Mouse (Mus musculus): ENCODE measurements around the gene Trp53rka. TPM values are rescaled to one million over a fixed set of nuclear protein-coding genes. Genes with fewer than 3 reads are reported as not detected.
"Not testable (repeated sequence)": the region's sequence is repeated elsewhere in the genome, so short reads cannot be mapped to it uniquely, and the experiment has no call there.

Gene Trp53rka
- 10 to 100 TPM in 1 of 2 experiments, 1 to 10 TPM in 1; 9.6 to 10.8 TPM for total RNA-seq (2021)

- peak; percentile 76 for DNase-seq (ENCODE audit: low spot score)
- intact Hi-C loops (cut with DNase I): no loop called here
Measured at GRCm38 (mm10) chr2:165492648-165493553, at the start of gene Trp53rka. Gene Trp53rka, minus strand, starts transcription at chr2:165493324.

GRCm38 (mm10) chr2:165540975-165541374, 47.9 kb upstream of the Trp53rka start:
- intact Hi-C loops (cut with DNase I): no loop called here

GRCm38 (mm10) chr2:165533789-165534188, 40.7 kb upstream of the Trp53rka start:
- no peak for DNase-seq (ENCODE audit: low spot score)
- intact Hi-C loops (cut with DNase I): no loop called here

More at GRCm38 (mm10) chr2:165540975-165541374, 47.9 kb upstream of the Trp53rka start:
- DNase-seq (ENCODE audit: low spot score): no peak

DNA sequence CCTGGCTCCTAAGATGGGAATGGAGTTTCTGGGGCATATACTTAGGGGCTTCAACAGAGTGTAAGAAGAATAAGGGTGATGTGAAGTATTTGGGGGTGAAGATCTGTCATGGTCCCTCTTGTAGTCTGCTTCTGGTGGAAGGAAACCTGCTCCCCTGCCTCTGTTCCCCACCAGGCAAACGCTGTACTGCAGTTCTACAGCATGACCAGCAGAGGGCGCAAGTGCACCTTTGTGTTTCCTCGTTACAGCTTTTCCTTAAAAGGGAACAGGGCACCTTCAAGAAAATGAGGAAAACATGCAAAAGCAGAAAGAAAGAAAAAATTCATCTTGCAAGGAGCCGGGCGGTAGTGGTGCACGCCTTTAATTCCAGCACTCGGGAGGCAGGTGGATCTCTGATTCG, 36.0 kb upstream of the Trp53rka start:
- no peak for DNase-seq (ENCODE audit: low spot score)
- intact Hi-C loops (cut with DNase I): loop anchor here (1.0 kb wide), 1 partner anchor 222 kb away; no protein-coding TSS in a partner anchor

DNA sequence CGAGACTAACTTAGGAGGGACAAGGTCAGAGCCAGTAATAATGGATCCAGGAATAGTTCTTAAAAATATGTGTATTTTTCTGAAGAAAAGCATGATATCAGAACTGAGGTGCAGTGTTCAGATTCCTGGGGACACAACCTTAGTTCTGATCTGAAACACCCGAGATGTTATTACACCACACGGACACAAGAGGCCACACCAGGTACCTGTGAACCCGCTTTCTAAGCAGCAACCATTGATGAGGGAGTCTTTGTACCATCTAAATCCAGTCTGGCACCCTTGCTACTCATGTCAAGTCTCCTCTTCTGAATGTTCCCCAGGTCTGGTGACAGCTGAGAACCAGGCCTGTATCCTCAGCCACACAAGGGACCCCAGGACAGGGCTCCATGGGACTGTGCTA, 32.5 kb upstream of the Trp53rka start:
- intact Hi-C loops (cut with DNase I): no loop called here

DNA sequence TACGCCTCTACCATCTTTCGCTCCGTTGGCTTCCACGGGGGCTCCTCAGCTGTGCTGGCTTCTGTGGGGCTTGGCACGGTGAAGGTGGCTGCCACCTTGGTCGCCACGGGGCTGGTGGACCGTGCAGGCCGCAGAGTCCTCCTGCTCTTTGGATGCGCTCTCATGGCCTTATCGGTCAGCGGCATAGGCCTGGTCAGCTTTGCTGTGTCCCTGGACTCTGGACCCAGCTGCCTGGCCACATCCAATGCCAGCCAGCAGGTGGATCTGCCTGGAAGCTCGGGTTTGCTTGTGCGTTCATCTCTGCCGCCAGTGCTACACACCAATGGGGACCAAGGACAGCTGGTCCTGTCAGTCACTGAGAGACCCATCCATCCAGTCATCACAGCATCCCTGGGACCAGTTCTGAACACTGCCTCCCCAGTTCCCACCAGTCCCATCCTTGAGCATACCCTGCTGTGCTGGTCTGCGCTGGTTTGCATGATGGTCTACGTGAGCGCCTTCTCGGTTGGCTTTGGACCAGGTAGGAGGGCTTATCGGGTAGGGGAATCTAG, 22.1 kb upstream of the Trp53rka start:
- intact Hi-C loops (cut with DNase I): no loop called here

More for the DNA sequence above, 32.5 kb upstream of the Trp53rka start:
- no peak for DNase-seq (ENCODE audit: low spot score)

DNA sequence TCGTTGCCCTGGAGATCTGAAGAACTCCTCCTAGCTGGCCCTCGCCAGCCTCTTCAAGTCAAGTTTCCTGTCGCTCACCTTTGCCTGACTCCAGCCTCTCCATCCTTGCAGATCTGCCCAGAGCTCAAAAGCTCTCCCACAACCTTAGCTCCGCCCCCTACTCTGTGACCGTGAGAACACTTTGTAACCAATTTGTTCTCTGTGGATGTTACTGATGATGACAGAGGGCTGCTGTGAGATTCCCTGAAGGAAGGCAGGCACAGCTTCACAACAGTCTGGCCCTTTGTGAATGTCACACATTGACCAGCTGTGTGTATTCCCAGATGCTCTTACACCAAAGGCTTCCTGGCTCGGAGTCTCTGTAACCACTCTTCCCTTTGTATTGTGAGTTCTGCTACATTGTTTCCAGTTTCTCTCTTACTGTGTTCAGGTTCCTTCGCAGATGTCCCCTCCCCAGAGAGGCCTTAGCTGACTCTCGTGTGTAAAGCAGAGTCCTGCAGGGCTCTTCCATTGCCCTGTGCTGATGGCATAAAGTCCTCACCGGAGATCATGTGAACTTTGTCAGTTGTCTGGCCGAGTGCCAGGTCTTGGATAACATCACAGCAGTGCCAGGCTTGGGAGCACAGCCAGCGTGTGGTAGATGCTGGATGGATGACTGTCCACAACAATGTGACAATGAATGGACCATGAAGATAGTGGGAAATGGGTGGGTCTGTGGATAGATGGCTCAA, 19.9 kb upstream of the Trp53rka start:
- DNase-seq (ENCODE audit: low spot score): no peak
- intact Hi-C loops (cut with DNase I): no loop called here

More for the DNA sequence above, 22.1 kb upstream of the Trp53rka start:
- no peak for DNase-seq (ENCODE audit: low spot score)

- no peak for DNase-seq (ENCODE audit: low spot score)
- intact Hi-C loops (cut with DNase I): no loop called here
Measured at GRCm38 (mm10) chr2:165512426-165512825, 19.3 kb upstream of the Trp53rka start.

DNA sequence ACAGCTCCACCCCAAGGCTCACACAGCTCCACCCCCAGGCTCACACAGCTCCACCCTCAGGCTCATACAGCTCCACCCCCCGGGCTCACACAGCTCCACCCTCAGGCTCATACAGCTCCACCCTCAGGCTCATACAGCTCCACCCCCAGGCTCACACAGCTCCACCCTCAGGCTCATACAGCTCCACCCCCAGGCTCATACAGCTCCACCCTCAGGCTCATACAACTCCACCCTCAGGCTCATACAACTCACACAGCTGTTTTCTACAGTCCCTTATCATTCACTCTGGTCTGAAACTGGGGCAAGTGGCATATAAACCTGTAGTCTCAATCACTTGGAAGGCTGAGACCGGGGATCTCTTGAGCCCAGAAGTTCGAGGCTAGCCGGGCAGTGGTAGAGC, 18.4 kb upstream of the Trp53rka start:
- DNase-seq (ENCODE audit: low spot score); intact Hi-C loops (cut with DNase I): not testable (repeated sequence)

GRCm38 (mm10) chr2:165510914-165511458, 17.9 kb upstream of the Trp53rka start:
- intact Hi-C loops (cut with DNase I); DNase-seq (ENCODE audit: low spot score): not testable (repeated sequence)

GRCm38 (mm10) chr2:165510466-165510865, 17.3 kb upstream of the Trp53rka start:
- DNase-seq (ENCODE audit: low spot score): no peak
- intact Hi-C loops (cut with DNase I): no loop called here

- DNase-seq (ENCODE audit: low spot score): no peak
- intact Hi-C loops (cut with DNase I): no loop called here
Measured at GRCm38 (mm10) chr2:165509686-165510085, 16.6 kb upstream of the Trp53rka start.

- DNase-seq (ENCODE audit: low spot score): peak; percentile 62
- intact Hi-C loops (cut with DNase I): no loop called here
Measured at GRCm38 (mm10) chr2:165503259-165504203, 10.4 kb upstream of the Trp53rka start, which contains the start of gene Slc2a10. Gene Slc2a10, plus strand, starts transcription at chr2:165503787.

- intact Hi-C loops (cut with DNase I): no loop called here
- DNase-seq (ENCODE audit: low spot score): no peak
Measured at GRCm38 (mm10) chr2:165498816-165499215, 5.7 kb upstream of the Trp53rka start.

DNA sequence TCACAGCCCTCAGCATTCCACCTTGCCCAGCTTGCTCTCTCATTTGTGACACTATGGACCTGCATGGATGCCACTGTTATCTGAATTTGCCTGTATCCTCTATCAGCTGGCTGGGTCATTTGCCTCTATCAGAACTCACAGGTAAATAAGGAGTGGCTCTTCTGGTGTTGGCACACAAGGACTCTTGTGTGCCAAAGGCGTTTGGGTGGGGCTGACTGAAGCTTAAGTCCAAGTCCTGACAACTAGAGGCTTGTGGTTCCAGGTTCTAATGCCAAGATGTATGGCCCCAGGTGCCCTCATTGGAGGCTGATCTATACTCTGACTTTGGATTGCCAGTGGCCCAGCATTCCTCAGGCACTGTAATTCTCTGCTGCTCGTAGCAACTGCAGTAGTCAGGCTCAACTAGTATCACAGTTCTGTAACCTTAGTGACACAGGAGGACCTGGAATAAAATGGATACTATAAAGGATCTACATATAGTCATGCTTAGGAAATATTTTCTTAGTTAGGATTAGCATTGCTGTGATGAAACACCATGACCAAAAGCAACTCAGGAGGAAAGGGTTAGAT, 4.7 kb upstream of the Trp53rka start:
- DNase-seq (ENCODE audit: low spot score): no peak
- intact Hi-C loops (cut with DNase I): no loop called here

- no peak for DNase-seq (ENCODE audit: low spot score)
- intact Hi-C loops (cut with DNase I): no loop called here
Measured at GRCm38 (mm10) chr2:165496251-165496650, 3.1 kb upstream of the Trp53rka start.

- intact Hi-C loops (cut with DNase I): no loop called here
- no peak for DNase-seq (ENCODE audit: low spot score)
Measured at GRCm38 (mm10) chr2:165494495-165494894, 1.4 kb upstream of the Trp53rka start.

DNA sequence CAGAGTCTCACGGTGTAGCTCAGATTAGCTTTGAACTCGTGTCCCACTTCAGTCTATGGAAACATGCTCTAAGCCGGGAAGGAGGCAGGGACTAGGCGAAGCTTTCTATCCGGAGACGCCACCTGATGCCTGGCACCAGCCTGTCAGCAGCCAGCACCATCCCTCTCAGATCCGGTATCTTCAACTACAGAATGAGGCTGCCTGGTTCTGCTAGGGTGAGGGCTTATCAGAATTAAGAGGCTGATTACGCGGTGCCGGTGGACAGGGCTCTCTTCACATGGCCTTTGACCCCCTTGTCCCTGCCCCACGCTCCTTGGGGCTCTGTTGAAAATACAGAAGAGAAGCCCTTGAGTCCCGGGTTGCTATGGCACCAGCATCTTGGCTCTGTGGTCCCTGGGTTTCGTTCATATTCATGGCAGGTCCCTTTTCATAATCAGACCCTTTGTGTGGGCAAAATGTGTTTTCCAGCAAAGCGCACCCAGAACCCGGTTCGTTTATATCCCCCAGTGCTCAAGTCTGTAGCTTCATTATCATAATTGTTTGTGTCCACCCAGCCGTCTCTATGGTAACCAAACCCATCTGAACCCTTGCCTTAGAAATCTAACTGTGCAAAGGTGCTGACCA, 575 bp upstream of the Trp53rka start:
- DNase-seq (ENCODE audit: low spot score): no peak
- intact Hi-C loops (cut with DNase I): no loop called here

Measured in heart, postnatal 25 days (tissue).